Mouse (Mus musculus) intestine, postnatal 0 days (tissue): ENCODE measurements around the gene Magel2. TPM values are rescaled to one million over a fixed set of nuclear protein-coding genes. Genes with fewer than 3 reads are reported as not detected.
A peak's percentile ranks its signal among the peaks of the same experiment; 100 is the strongest.

Source experiments
- ATAC-seq: fragments of 200-750 bp; cut with Nextera tagmentation; 2 replicates; pipeline ENCODE4 v1.8.0; 2017; ENCODE audit warnings: mild to moderate bottlenecking, moderate TSS enrichment, moderate library complexity
- H3K27ac ChIP-seq: fragments of 300-500 bp; sonication (generic); 2 replicates; pipeline ENCODE4 v1.5.1; 2014; ENCODE audit warnings: mild to moderate bottlenecking, low read depth, low read length, moderate library complexity
- H3K27me3 ChIP-seq: fragments of 300-500 bp; sonication (generic); replicated peaks from 2 replicates; pipeline ENCODE4 v1.6.1; 2014; ENCODE audit warnings: low read length, mixed read lengths; ENCODE audit not compliant: control insufficient read depth, insufficient read depth
- H3K36me3 ChIP-seq: fragments of 300-500 bp; sonication (generic); 2 replicates; pipeline ENCODE4 v1.6.1; 2014; ENCODE audit warnings: mild to moderate bottlenecking, moderate library complexity; ENCODE audit not compliant: control insufficient read depth, insufficient read depth
- H3K4me1 ChIP-seq: fragments of 300-500 bp; sonication (generic); replicated peaks from 2 replicates; pipeline ENCODE4 v1.6.1; 2014; ENCODE audit warnings: antibody characterized with exemption, low read length, mixed read lengths; ENCODE audit not compliant: control insufficient read depth, insufficient read depth
- H3K4me2 ChIP-seq: fragments of 300-500 bp; sonication (generic); replicated peaks from 2 replicates; pipeline ENCODE4 v1.6.1; 2014; ENCODE audit warnings: low read depth, mild to moderate bottlenecking, moderate library complexity
- H3K4me3 ChIP-seq: fragments of 300-500 bp; sonication (generic); 2 replicates; pipeline ENCODE4 v1.5.1; 2014; ENCODE audit warnings: low read depth, low read length
- H3K9ac ChIP-seq: fragments of 300-500 bp; sonication (generic); 2 replicates; pipeline ENCODE4 v1.6.1; 2014; ENCODE audit warnings: mild to moderate bottlenecking, low read depth, low read length
- H3K9me3 ChIP-seq: fragments of 300-500 bp; sonication (generic); 2 replicates; pipeline ENCODE4 v1.6.1; 2016; ENCODE audit warnings: mixed run types; ENCODE audit not compliant: control insufficient read depth
- CTCF ChIP-seq: sonication (generic); IDR thresholded peaks from 2 replicates; pipeline ENCODE4 v1.5.1; 2016; ENCODE audit warnings: low read depth, mild to moderate bottlenecking, control low read depth, antibody characterized with exemption, moderate library complexity
- WGBS: fragments of 180-500 bp; shearing (Covaris S2); extraction: QIAGEN DNeasy Blood & Tissue Kit; methylation state at CpG from one replicate; pipeline ENCODE4 v1.1.7; 2014; 5-methylcytosine and 5-hydroxymethylcytosine counted together
- polyA plus RNA-seq: library from polyadenylated mRNA; unstranded; fragments of >200 nt; fragmentation: Nextera tagmentation; extraction: Ambion mirVana; gene quantifications from 2 replicates; pipeline ENCODE4 v1.2.1, GENCODE M21; 2015

The Magel2 gene
- polyA plus RNA-seq, 1 experiment from 2014 or later: 0.08 TPM

DNA sequence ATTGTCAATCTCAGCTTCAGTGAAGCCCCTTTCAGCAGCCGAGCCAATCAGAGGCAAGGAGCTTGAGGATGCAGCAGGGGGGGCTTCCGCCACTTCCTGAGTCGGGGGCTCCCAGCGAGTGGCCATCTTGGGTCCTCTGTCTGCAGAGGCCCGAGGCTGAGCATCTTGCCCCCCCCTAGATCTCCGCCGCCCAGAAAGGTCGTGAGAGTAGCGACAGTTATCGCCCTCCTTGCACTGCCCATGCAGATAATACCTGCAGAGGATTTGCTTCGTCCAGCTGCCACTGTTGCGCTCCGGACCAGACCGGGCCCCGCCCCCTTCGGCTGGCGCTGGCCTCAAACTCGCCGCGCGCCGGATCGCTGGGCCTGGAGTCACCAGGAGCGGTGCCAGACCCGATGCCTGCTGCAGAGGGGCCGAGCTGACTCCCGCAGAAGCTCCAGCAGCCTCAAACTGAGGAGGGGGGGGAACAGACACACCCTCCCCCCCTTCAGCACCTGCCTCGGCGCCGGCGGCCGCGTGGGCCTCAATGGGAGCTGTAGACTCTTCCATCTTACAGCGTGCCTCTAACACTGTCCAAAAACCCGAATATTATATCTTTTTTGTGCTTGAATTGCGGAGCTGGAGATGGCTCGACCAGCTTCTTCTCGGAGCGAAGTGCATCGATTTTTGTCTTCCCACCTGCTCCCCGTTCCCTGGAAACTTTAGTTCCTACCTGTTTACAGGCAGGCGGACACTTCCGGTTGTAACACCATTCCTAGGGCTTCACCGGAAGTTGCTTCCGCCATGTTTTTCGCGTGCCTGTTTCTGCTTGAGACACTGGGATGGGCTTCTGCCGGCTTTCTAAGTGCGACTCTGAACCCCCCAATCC lies 42.9 kb downstream of the Magel2 start, which contains the start of gene Mkrn3:
Mkrn3 (minus strand) TSS at position 647 of the 868 bp plus-strand sequence.
- peak; percentile 73 for ATAC-seq
- Histone ChIP-seq H3K9me3 (no peaks in the 10 kb centered on the region), H3K9ac (peak within 1 kb of the TSS; percentile 67), H3K4me3 (peak within 1 kb of the TSS; percentile 70), H3K27me3 (no peaks in the 10 kb centered on the region), H3K27ac (no peak within 1 kb of the TSS), H3K36me3 (no peaks in the 10 kb centered on the region), H3K4me1 (no peaks in the 10 kb centered on the region), H3K4me2 (peak within 1 kb of the TSS; percentile 80)
- no peak for TF ChIP-seq CTCF
- 26% methylated on average over 49 of the region's 49 CpGs for WGBS

DNA sequence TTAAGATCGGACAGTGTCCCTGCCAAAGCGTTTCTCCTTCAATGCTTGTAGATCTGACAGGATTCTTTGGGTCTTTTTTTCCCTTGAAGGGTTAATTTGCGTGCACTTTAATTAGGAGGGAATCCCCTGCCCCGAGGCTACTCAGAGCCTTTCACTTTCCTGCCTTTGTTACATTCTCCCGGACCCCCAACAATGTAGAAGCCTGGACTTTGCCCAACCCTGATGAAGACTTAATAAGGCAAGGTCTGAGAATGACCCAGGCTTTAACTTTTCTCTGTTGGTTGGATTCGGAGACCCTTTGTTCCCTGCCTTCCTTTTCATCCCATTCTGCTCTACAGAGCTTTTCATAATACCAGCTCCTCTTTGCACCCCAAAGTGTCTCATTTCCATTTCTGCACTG lies 43.8 kb downstream of the Magel2 start:
- ATAC-seq: no peak
- 71% methylated on average over 6 of the region's 6 CpGs for WGBS
- TF ChIP-seq CTCF: no peak
- no peaks in the 10 kb centered on the region for H3K36me3 ChIP-seq
- H3K9ac ChIP-seq: no peak overlapping the region
- no peaks in the 10 kb centered on the region for H3K9me3 ChIP-seq
- H3K4me3 ChIP-seq: no peak overlapping the region
- no peaks in the 10 kb centered on the region for H3K27me3 ChIP-seq
- no peaks in the 10 kb centered on the region for H3K4me1 ChIP-seq
- H3K4me2 ChIP-seq: no peak overlapping the region
- H3K27ac ChIP-seq: no peak overlapping the region

DNA sequence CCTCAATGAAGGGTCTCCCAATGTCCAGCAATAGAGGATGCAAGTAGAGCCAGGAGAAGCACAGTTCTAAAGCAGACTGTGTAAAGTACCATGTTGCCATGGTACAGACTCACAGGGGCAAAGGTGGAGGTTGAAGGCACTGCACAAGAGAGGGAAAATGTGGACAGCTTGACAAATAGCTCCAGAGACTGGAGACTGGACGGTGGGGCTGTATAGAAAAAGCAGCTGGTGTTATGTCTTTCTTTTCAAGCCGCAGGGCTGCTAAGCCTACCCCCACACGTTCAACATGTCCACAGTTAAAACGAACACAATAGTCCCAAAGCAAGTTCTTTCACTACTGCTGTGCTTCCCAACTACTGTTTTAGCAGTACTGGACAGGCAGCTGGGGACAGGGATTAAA lies 46.4 kb downstream of the Magel2 start:
- Histone ChIP-seq H3K9me3 (no peaks in the 10 kb centered on the region), H3K27ac (no peak overlapping the region), H3K4me1 (no peaks in the 10 kb centered on the region), H3K36me3 (no peaks in the 10 kb centered on the region), H3K9ac (no peak overlapping the region), H3K4me2 (no peak overlapping the region), H3K27me3 (no peaks in the 10 kb centered on the region), H3K4me3 (no peak overlapping the region)
- no peak for ATAC-seq
- 51% methylated on average over 4 of the region's 4 CpGs for WGBS
- no peak for TF ChIP-seq CTCF

DNA sequence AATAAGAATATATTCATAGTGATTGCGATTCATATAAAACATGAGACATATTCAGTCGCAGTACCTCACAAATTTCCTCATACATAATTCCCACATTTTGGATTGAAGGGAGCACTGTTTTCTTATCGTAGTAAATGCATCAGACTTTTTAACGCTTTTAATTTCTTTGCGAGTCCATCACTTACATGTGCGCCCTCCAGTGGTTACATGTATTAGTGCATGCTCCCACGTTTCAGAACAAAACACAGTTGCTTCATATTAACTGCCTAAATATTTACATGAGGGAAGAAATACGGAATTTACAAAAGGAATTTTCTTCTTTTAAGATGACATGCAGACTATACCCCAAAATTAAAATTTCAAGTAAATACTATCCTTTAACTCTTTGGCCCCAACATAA lies 51.5 kb downstream of the Magel2 start:
- H3K9ac ChIP-seq: no peak overlapping the region
- WGBS: 20% methylated on average over 8 of the region's 8 CpGs
- H3K4me1 ChIP-seq: no peaks in the 10 kb centered on the region
- H3K4me3 ChIP-seq: no peak overlapping the region
- no peaks in the 10 kb centered on the region for H3K27me3 ChIP-seq
- no peak overlapping the region for H3K4me2 ChIP-seq
- no peaks in the 10 kb centered on the region for H3K36me3 ChIP-seq
- H3K27ac ChIP-seq: no peak overlapping the region
- peak; percentile 67 for TF ChIP-seq CTCF
- ATAC-seq: no peak
- no peaks in the 10 kb centered on the region for H3K9me3 ChIP-seq

Other genes starting within 250 kb of the Magel2 start
- gene Ndn, start 30.4 kb upstream of the Magel2 start, polyA plus RNA-seq: 22.9 and 23.7 TPM in 2 replicates
- gene Mkrn3, start 43.1 kb downstream of the Magel2 start, polyA plus RNA-seq: 1.6 TPM in 2 replicates
- 5.2 and 5.5 TPM in 2 replicates for gene Peg12, start 87.5 kb downstream of the Magel2 start, polyA plus RNA-seq